Mouse (Mus musculus) bone marrow macrophage, adult 2 months (primary cell): Measurements from ENCODE around the gene Gm20538.

Source experiments
- CTCF ChIP-seq: IDR thresholded peaks from 2 replicates; pipeline ENCODE4 v1.5.1; 2012; ENCODE audit warnings: low read depth, mild to moderate bottlenecking, low read length, moderate library complexity
- POLR2A ChIP-seq: IDR thresholded peaks from 2 replicates; pipeline ENCODE4 v1.6.1; 2012; ENCODE audit warnings: mild to moderate bottlenecking, low read depth, low read length, borderline replicate concordance

GRCm38 (mm10) chr19:44588036-44588435 is 35.4 kb upstream of the Gm20538 start:
- no peak for TF ChIP-seq CTCF
- no peak for TF ChIP-seq POLR2A
